Mouse (Mus musculus) stomach, embryonic 14.5 days (tissue): ENCODE measurements around the gene Bcas3. TPM values are rescaled to one million over a fixed set of nuclear protein-coding genes. Genes with fewer than 3 reads are reported as not detected.

Source experiments
- ATAC-seq: fragments of 200-750 bp; cut with Nextera tagmentation; 2 replicates; pipeline ENCODE4 v1.8.0; 2017; ENCODE audit warnings: low read depth, moderate TSS enrichment; ENCODE audit not compliant: insufficient number of reproducible peaks, insufficient read depth, low FRiP score
- H3K27ac ChIP-seq: fragments of 300-500 bp; sonication (generic); 2 replicates; pipeline ENCODE4 v1.5.1; 2014; ENCODE audit warnings: mild to moderate bottlenecking, low read length, moderate library complexity, mixed read lengths
- H3K27me3 ChIP-seq: fragments of 300-500 bp; sonication (generic); 2 replicates; pipeline ENCODE4 v1.6.1; 2014; ENCODE audit warnings: low read length, control low read depth, mixed read lengths; ENCODE audit not compliant: control insufficient read depth, insufficient read depth
- H3K36me3 ChIP-seq: fragments of 300-500 bp; sonication (generic); 2 replicates; pipeline ENCODE4 v1.6.1; 2014; ENCODE audit warnings: mild to moderate bottlenecking, control low read depth, low read length, moderate library complexity, mixed read lengths; ENCODE audit not compliant: control insufficient read depth, insufficient read depth
- H3K4me1 ChIP-seq: fragments of 300-500 bp; sonication (generic); 2 replicates; pipeline ENCODE4 v1.6.1; 2014; ENCODE audit warnings: low read length, control low read depth, mixed read lengths; ENCODE audit not compliant: control insufficient read depth, insufficient read depth
- H3K4me2 ChIP-seq: fragments of 300-500 bp; sonication (generic); replicated peaks from 2 replicates; pipeline ENCODE4 v1.6.1; 2014; ENCODE audit warnings: low read depth, low read length, control low read depth
- H3K4me3 ChIP-seq: fragments of 300-500 bp; sonication (generic); 2 replicates; pipeline ENCODE4 v1.5.1; 2014; ENCODE audit warnings: low read depth, low read length, control low read depth
- H3K9ac ChIP-seq: fragments of 300-500 bp; sonication (generic); replicated peaks from 2 replicates; pipeline ENCODE4 v1.6.1; 2014; ENCODE audit warnings: low read depth, mild to moderate bottlenecking, control low read depth, low read length, moderate library complexity, mixed read lengths
- H3K9me3 ChIP-seq: fragments of 300-500 bp; sonication (generic); 2 replicates; pipeline ENCODE4 v1.6.1; 2016; ENCODE audit warnings: low read depth, low read length, control low read depth; ENCODE audit not compliant: control insufficient read depth
- WGBS: fragments of 180-500 bp; shearing (Covaris S2); extraction: QIAGEN DNeasy Blood & Tissue Kit; methylation state at CpG from one replicate; pipeline ENCODE4 v1.1.7; 2014; 5-methylcytosine and 5-hydroxymethylcytosine counted together
- polyA plus RNA-seq: library from polyadenylated mRNA; unstranded; fragments of >200 nt; fragmentation: Nextera tagmentation; extraction: Ambion mirVana; gene quantifications from 2 replicates; pipeline ENCODE4 v1.2.1, GENCODE M21; 2014

Gene Bcas3
- polyA plus RNA-seq, 1 experiment from 2014 or later = 20.4 TPM

DNA sequence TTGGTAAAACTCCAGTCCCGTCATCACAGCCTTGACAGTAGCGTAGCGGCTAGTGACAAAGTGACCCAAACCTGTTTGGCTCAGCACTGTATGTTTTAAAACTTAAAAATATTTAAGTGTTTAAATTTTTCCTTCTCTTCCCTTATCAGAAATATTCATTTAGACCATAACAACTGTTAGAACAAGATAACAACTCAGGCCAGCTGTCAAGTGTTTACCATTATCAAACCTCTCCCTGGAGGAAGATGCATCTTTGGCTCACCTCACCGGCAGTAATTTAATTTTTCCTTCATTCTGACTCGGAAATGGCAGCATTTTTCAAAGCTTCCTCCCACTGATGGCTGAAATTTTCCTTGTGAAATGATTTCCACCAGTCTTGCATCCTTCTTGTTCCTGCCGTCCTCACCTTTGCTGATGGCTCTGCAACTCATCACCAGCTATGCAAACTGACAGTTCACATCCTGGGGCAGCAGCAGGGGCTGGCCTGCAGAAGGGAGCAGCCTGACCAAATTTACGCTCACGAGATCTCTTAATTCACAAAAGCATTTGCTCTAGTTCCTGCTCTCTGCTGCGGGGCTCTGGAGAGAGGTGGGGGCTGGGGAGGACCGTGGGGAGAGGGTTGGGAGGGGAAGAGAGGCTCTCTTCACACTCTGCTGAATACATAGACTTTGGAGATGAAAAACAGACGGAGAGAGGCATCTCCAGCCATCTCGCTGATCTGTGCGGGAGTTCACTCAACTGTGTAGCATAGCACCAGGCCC lies 275.5 kb downstream of the Bcas3 start:
- Histone ChIP-seq H3K27ac (peak overlapping the region; percentile 56; the same call in 1 of the 2 replicates), H3K4me3 (no peak overlapping the region)
- ATAC-seq = peak; percentile 74; the same call in 1 of the 2 replicates

GRCm38 (mm10) chr11:85632568-85632981 lies 279.6 kb downstream of the Bcas3 start:
- WGBS = 51% methylated on average over 2 of the region's 2 CpGs
- Histone ChIP-seq H3K9ac (no peak overlapping the region), H3K9me3 (no peaks in the 10 kb centered on the region), H3K36me3 (no peaks in the 10 kb centered on the region), H3K4me3 (no peak overlapping the region), H3K4me2 (no peak overlapping the region), H3K4me1 (peaks cover 24% of the 10 kb centered on the region), H3K27ac (no peak overlapping the region), H3K27me3 (no peaks in the 10 kb centered on the region)
- ATAC-seq = no peak

More for the DNA sequence above, 275.5 kb downstream of the Bcas3 start:
- peaks cover 26% of the 10 kb centered on the region for H3K4me1 ChIP-seq
- H3K36me3 ChIP-seq = no peaks in the 10 kb centered on the region
- no peak overlapping the region for H3K9ac ChIP-seq
- no peak overlapping the region for H3K4me2 ChIP-seq
- no peaks in the 10 kb centered on the region for H3K27me3 ChIP-seq
- 32% methylated on average over 13 of the region's 13 CpGs for WGBS
- no peaks in the 10 kb centered on the region for H3K9me3 ChIP-seq

GRCm38 (mm10) chr11:85638696-85639495 lies 285.9 kb downstream of the Bcas3 start:
- Histone ChIP-seq H3K9ac (no peak overlapping the region), H3K4me3 (no peak overlapping the region), H3K36me3 (no peaks in the 10 kb centered on the region), H3K27ac (no peak overlapping the region), H3K4me2 (no peak overlapping the region), H3K9me3 (no peaks in the 10 kb centered on the region), H3K27me3 (no peaks in the 10 kb centered on the region), H3K4me1 (peaks cover 22% of the 10 kb centered on the region)
- WGBS = 32% methylated on average over 12 of the region's 12 CpGs
- ATAC-seq = no peak

- ATAC-seq = peak; percentile 49; the same call in 1 of the 2 replicates
- no peaks in the 10 kb centered on the region for H3K27me3 ChIP-seq
- H3K9me3 ChIP-seq = no peaks in the 10 kb centered on the region
- H3K4me3 ChIP-seq = peak overlapping the region; percentile 5; the same call in 1 of the 2 replicates
- H3K27ac ChIP-seq = no peak overlapping the region
- H3K4me1 ChIP-seq = peaks cover 34% of the 10 kb centered on the region
- WGBS = 19% methylated on average over 5 of the region's 5 CpGs
- H3K36me3 ChIP-seq = no peaks in the 10 kb centered on the region
- H3K4me2 ChIP-seq = peak overlapping the region; percentile 32
- no peak overlapping the region for H3K9ac ChIP-seq
Measured at GRCm38 (mm10) chr11:85640659-85641058, 287.7 kb downstream of the Bcas3 start.

DNA sequence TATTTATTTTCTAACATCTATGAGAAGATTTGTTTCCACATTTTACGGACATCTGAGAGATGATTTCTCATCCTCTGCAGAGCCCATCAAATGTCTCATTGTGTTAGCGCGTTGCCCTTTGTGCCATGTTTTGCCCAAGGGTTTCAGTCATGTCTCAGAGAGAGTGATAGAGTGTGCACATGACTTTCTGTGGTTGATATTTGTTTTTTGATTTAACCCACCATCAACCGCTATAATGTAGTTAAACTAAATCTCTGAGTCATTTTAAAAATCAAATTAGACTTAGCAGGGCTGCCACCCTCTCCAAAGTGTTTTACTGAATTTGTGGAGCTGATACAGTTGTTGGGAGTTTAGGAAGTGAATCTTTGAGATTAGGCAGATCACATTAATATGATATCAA lies 288.5 kb downstream of the Bcas3 start:
- no peak for ATAC-seq
- Histone ChIP-seq H3K27me3 (no peaks in the 10 kb centered on the region), H3K9ac (no peak overlapping the region), H3K36me3 (no peaks in the 10 kb centered on the region), H3K4me1 (peaks cover 34% of the 10 kb centered on the region), H3K27ac (no peak overlapping the region), H3K9me3 (no peaks in the 10 kb centered on the region), H3K4me3 (no peak overlapping the region), H3K4me2 (no peak overlapping the region)
- WGBS = 78% methylated on average over 4 of the region's 4 CpGs

DNA sequence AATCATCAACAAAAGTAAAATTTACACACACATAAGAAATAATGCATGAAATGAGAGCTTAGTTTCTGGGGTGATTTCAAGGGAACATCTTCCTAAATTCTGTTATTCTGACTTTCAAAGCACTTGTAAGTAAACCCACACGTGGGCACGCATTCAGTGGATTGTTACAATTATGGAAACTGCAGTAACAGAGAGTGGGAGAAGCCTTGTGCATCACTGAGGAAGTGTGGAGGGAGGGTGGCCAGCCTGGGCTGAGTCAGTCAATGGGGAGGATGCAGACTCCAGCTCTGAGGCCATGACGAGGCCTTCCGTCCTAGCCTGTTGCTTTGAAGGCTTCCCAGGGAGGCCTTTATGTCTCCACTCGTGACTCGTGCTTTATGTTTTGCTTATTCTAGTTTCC lies 289.6 kb downstream of the Bcas3 start:
- Histone ChIP-seq H3K4me2 (no peak overlapping the region), H3K9me3 (no peaks in the 10 kb centered on the region), H3K9ac (no peak overlapping the region), H3K27ac (no peak overlapping the region), H3K4me1 (peaks cover 34% of the 10 kb centered on the region), H3K36me3 (no peaks in the 10 kb centered on the region), H3K27me3 (no peaks in the 10 kb centered on the region), H3K4me3 (no peak overlapping the region)
- 45% methylated on average over 6 of the region's 6 CpGs for WGBS
- ATAC-seq = no peak

DNA sequence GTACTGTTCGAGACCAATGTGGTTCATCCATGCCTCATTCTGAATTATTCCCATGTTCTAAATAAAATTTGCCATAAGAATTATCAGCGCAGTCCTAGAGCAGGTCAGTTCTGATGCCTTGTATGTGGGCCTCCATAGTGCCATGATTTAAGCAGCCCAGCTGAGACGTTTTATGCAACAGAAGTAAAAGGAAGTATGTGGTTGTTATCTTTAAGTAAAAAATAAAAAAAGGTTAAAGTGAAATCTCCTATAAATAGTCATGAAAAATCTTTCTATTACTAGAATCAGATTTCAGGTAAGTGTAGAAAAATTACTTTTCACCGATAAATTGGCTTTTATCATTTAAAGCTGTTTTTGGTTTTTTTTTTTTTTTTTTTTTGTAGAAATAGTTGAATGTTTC lies 290.1 kb downstream of the Bcas3 start:
- 81% methylated on average over 4 of the region's 4 CpGs for WGBS
- H3K9ac ChIP-seq = no peak overlapping the region
- H3K4me3 ChIP-seq = no peak overlapping the region
- H3K4me2 ChIP-seq = no peak overlapping the region
- no peaks in the 10 kb centered on the region for H3K9me3 ChIP-seq
- H3K4me1 ChIP-seq = peaks cover 34% of the 10 kb centered on the region
- no peaks in the 10 kb centered on the region for H3K27me3 ChIP-seq
- no peak for ATAC-seq
- no peak overlapping the region for H3K27ac ChIP-seq
- no peaks in the 10 kb centered on the region for H3K36me3 ChIP-seq

DNA sequence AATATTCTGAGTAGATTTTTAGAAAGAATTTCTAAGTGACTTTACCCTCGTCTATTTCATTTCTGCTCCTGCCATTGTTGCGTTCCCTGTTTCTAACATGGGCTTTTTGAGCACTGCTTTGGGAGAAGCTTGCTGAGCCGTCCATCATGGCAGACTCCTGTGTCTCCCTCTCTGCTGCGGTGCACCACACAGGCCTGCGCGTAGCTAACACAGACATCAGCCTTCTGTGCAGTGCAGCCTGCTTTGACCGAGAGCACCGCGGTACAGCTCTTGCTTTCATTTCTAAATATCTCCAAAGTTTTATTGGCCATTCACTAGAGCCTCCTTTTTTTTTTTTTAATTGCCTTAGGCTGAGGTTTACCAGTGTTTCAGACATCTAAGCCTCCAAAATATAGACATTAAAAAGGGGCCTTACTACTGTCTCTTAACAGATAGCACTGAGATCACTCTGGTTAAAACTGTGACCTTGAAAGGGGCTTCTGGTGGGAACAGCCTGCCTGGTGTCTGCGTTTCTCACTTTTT lies 290.6 kb downstream of the Bcas3 start:
- Histone ChIP-seq H3K9me3 (no peaks in the 10 kb centered on the region), H3K4me2 (no peak overlapping the region), H3K4me1 (peaks cover 33% of the 10 kb centered on the region), H3K4me3 (no peak overlapping the region), H3K36me3 (no peaks in the 10 kb centered on the region), H3K27ac (peak overlapping the region; percentile 55), H3K27me3 (no peaks in the 10 kb centered on the region), H3K9ac (no peak overlapping the region)
- 49% methylated on average over 10 of the region's 10 CpGs for WGBS
- ATAC-seq = no peak
